Mouse (Mus musculus) heart, embryonic 11.5 days (tissue): ENCODE results near the gene Mettl21e. TPM values are rescaled to one million over a fixed set of nuclear protein-coding genes. Genes with fewer than 3 reads are reported as not detected.
"Not testable (repeated sequence)": the region's sequence is repeated elsewhere in the genome, so short reads cannot be mapped to it uniquely, and the experiment has no call there.

ENCODE experiments used
- ATAC-seq: fragments of 200-750 bp; cut with Nextera tagmentation; replicated peaks from 2 replicates; pipeline ENCODE4 v1.8.0; 2017; ENCODE audit warnings: moderate library complexity; ENCODE audit not compliant: insufficient number of reproducible peaks, low FRiP score, low TSS enrichment
- H3K27ac ChIP-seq: fragments of 300-500 bp; sonication (generic); 2 replicates; pipeline ENCODE4 v1.5.1; 2014; ENCODE audit warnings: mild to moderate bottlenecking, low read depth, low read length
- H3K27me3 ChIP-seq: fragments of 300-500 bp; sonication (generic); 2 replicates; pipeline ENCODE4 v1.6.1; 2014; ENCODE audit warnings: mild to moderate bottlenecking, low read length, mixed read lengths; ENCODE audit not compliant: control insufficient read depth, insufficient read depth
- H3K36me3 ChIP-seq: fragments of 300-500 bp; sonication (generic); 2 replicates; pipeline ENCODE4 v1.6.1; 2014; ENCODE audit warnings: mild to moderate bottlenecking, low read length, moderate library complexity, mixed read lengths; ENCODE audit not compliant: control insufficient read depth, insufficient read depth
- H3K4me1 ChIP-seq: fragments of 300-500 bp; sonication (generic); 2 replicates; pipeline ENCODE4 v1.6.1; 2014; ENCODE audit warnings: low read length; ENCODE audit not compliant: control insufficient read depth, insufficient read depth
- H3K4me2 ChIP-seq: fragments of 300-500 bp; sonication (generic); 2 replicates; pipeline ENCODE4 v1.6.1; 2014; ENCODE audit warnings: mild to moderate bottlenecking, moderate library complexity
- H3K4me3 ChIP-seq: fragments of 300-500 bp; sonication (generic); 2 replicates; pipeline ENCODE4 v1.5.1; 2014; ENCODE audit warnings: low read depth, low read length
- H3K9ac ChIP-seq: fragments of 300-500 bp; sonication (generic); 2 replicates; pipeline ENCODE4 v1.6.1; 2014; ENCODE audit warnings: mild to moderate bottlenecking, low read depth, low read length, moderate library complexity
- H3K9me3 ChIP-seq: fragments of 300-500 bp; sonication (generic); replicated peaks from 2 replicates; pipeline ENCODE4 v1.6.1; 2016; ENCODE audit warnings: low read length; ENCODE audit not compliant: control insufficient read depth
- WGBS: fragments of 180-500 bp; shearing (Covaris S2); extraction: QIAGEN DNeasy Blood & Tissue Kit; methylation state at CpG from one replicate; pipeline ENCODE4 v1.1.7; 2014; ENCODE audit not compliant: insufficient replicate concordance; 5-methylcytosine and 5-hydroxymethylcytosine counted together
- polyA plus RNA-seq: library from polyadenylated mRNA; unstranded; fragments of >200 nt; fragmentation: Nextera tagmentation; extraction: Ambion mirVana; gene quantifications from 2 replicates; pipeline ENCODE4 v1.2.1, GENCODE M21; 2014

The Mettl21e gene
- not detected in 2 replicates for polyA plus RNA-seq

DNA sequence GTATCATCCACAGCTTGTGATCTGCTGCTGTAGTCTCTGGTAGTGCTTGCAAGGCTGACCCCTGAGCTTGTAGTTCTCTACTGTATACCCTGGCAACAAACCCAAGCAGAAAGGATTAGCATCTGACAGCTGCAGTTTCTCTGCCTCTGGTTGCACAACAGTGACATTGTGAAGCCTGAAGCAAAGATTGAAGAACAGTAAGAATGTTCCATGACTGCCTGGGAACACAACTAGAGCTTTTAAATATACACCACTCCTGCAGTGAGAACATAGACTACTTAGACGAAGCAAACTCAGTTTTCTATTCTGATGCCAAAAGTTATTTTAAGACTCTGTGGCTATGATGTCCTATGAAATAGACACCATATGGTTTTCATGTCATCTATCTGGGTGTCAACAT lies at the start of gene Mettl21e:
Gene Mettl21e, minus strand, starts transcription at position 86 of the 400 bp plus-strand sequence.
- ATAC-seq = no peak
- Histone ChIP-seq H3K9me3 (no peaks in the 10 kb centered on the region), H3K27me3 (no peaks in the 10 kb centered on the region), H3K4me2 (no peak within 1 kb of the TSS), H3K4me1 (no peaks in the 10 kb centered on the region), H3K27ac (no peak within 1 kb of the TSS), H3K4me3 (no peak within 1 kb of the TSS), H3K9ac (no peak within 1 kb of the TSS), H3K36me3 (no peaks in the 10 kb centered on the region)
- 57% methylated on average over 1 of the region's 1 CpGs for WGBS

DNA sequence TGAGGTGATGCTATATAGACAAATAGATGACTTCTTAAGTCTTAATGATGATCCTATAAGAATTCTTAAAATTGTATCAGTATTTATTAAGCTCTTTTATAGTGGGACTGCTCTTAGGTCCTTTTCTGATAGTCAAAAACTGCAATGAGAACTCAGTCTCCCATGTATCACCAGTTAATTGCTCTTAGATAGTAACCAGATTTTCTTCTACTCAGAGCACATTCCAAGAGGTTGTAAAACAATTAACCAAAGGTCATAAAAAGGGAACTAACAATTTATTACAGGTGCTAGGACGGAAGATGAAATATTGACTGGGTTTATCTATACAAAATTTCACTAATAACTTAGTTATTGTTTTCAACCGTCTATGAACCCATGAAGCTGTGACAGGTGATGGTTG lies 21.7 kb upstream of the Mettl21e start:
- not testable (repeated sequence) for H3K36me3 ChIP-seq, H3K27me3 ChIP-seq, H3K9me3 ChIP-seq, ATAC-seq, H3K9ac ChIP-seq, H3K4me2 ChIP-seq, H3K4me1 ChIP-seq, H3K4me3 ChIP-seq, H3K27ac ChIP-seq
- whole genome bisulfite sequencing = 73% methylated on average over 2 of the region's 2 CpGs

DNA sequence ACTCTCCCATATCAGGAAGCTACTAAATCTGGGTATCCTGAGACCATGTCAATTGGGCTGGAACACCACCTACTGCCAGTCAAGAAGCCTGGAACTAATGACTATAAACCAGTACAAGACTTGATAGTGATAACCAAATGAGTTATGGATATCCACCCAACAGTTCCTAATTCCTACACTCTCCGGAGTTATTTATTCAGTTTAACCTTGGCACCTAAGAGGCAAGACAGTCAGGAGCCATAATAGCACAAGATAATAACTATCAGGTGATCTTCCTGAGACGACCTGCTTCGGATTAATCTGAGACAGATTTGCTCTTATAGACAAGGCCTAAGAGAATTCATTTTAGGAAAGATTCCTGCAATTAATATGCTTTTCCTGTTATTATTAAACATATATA lies 21.2 kb upstream of the Mettl21e start:
- Histone ChIP-seq H3K4me1 (no peaks in the 10 kb centered on the region), H3K36me3 (no peaks in the 10 kb centered on the region), H3K4me2 (no peak overlapping the region), H3K4me3 (no peak overlapping the region), H3K9ac (no peak overlapping the region), H3K27ac (no peak overlapping the region), H3K27me3 (no peaks in the 10 kb centered on the region), H3K9me3 (no peaks in the 10 kb centered on the region)
- no peak for ATAC-seq
- WGBS = 80% methylated on average over 3 of the region's 3 CpGs

DNA sequence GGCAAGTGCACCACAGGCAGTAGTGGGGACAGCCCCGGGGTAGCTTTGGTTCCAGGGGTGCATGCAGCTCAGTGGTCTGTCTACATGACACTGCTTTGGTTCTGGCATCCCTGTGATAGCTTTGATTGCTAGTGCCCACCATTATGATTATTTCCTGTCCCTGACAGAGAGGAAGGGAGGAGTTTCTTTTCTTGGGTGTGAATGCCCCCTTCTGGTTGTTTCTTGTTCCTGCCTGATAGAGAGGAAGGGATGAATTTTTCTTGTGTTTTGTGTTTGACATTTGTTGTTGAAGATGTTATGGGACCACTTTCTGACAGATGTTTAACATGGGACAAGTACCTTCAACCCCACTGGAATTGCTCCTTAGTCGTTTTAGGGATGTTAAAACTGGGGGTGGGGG lies 18.5 kb upstream of the Mettl21e start:
- no peak overlapping the region for H3K4me2 ChIP-seq
- H3K4me3 ChIP-seq = no peak overlapping the region
- no peaks in the 10 kb centered on the region for H3K9me3 ChIP-seq
- H3K9ac ChIP-seq = no peak overlapping the region
- ATAC-seq = no peak
- H3K27ac ChIP-seq = no peak overlapping the region
- no peaks in the 10 kb centered on the region for H3K27me3 ChIP-seq
- no peaks in the 10 kb centered on the region for H3K36me3 ChIP-seq
- no peaks in the 10 kb centered on the region for H3K4me1 ChIP-seq
- WGBS = 84% methylated on average over 2 of the region's 2 CpGs

DNA sequence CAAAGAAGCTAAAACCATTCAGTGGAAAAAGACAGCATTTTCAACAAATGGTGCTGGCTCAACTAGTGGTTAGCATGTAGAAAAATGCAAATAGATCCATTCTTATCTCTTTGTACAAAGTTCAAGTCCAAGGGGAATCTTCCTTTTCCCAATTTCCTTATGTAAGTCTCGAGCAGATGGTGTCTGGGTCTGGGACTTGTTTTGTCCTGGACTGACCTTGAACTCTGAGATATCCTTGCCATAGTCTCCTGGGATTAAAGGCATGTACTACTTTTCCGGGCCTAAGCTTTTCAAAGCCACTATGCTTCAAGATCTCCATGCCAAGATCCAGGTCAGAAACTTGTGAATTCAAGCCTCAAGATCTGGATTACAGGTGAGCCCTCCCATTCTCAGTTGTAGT lies 16.6 kb upstream of the Mettl21e start:
- no peaks in the 10 kb centered on the region for H3K27me3 ChIP-seq
- no peaks in the 10 kb centered on the region for H3K4me1 ChIP-seq
- WGBS = 70% methylated on average over 2 of the region's 2 CpGs
- H3K9ac ChIP-seq = no peak overlapping the region
- H3K27ac ChIP-seq = no peak overlapping the region
- ATAC-seq = no peak
- H3K4me2 ChIP-seq = no peak overlapping the region
- no peak overlapping the region for H3K4me3 ChIP-seq
- H3K36me3 ChIP-seq = no peaks in the 10 kb centered on the region
- H3K9me3 ChIP-seq = no peaks in the 10 kb centered on the region

DNA sequence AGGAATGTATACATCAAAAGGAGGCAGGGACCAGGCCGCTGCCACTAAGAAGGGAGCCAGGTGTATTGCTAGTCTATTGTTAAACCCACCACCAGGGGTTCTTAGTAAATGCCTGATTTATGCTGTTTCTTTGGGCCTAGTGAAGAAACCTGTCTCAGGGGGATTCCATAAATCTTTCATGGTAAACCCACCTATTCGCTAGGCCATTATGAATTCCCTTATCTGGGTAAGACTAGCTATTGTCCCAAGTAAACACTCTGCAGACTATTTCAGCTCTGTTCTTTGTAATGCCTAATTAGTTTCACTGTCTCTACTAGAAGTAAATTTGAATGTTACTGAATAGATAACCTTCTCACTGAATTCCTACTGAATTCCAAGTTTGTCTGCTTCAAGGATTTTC lies 15.8 kb upstream of the Mettl21e start:
- not testable (repeated sequence) for H3K27me3 ChIP-seq, ATAC-seq, H3K9ac ChIP-seq, H3K9me3 ChIP-seq, H3K27ac ChIP-seq, H3K4me2 ChIP-seq, H3K4me1 ChIP-seq, H3K4me3 ChIP-seq, H3K36me3 ChIP-seq
- WGBS = 82% methylated on average over 2 of the region's 2 CpGs

DNA sequence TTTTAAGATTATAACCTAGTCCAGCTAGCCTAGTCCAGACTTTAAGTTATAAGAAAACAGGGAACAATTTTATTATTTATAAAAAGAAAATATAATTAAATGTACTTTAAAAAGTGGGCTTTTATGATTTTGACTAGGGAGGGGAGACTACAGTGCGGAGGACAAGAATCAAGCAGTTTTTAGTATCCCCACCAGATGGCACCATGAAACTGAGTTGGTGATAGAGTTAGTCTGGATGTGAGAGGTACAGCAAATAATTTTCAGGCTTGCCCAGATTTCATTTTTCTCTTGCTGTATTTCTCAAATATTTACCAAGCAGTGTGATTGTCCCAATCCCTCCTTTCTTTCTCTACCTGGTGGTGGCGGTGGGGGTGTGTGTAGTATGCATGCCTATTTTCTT lies 10.3 kb upstream of the Mettl21e start:
- WGBS = 55% methylated on average over 2 of the region's 2 CpGs
- Histone ChIP-seq H3K9me3 (no peaks in the 10 kb centered on the region), H3K27ac (no peak overlapping the region), H3K4me1 (no peaks in the 10 kb centered on the region), H3K36me3 (no peaks in the 10 kb centered on the region), H3K27me3 (no peaks in the 10 kb centered on the region), H3K4me3 (no peak overlapping the region), H3K4me2 (no peak overlapping the region), H3K9ac (no peak overlapping the region)
- no peak for ATAC-seq

DNA sequence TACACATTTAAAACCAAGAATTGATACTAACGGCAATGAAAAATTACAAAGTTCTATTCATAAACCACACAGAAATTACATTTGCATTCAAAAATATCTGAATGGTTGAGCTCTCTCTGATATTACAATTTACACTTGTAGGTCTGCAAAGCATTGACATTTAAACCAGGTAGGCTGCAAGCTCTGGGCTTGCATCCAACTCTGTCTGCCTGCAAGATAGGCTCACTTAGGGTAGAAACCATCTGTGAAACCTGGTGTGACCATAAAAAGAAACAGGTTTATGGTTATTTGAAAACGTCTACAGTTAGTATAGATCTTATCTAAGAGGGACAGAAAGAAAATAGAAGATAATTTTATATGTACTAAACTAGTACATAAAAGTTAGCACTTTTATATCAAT lies 1.6 kb downstream of the Mettl21e start:
- no peak for ATAC-seq
- no peak overlapping the region for H3K9ac ChIP-seq
- no peaks in the 10 kb centered on the region for H3K36me3 ChIP-seq
- no peak overlapping the region for H3K4me3 ChIP-seq
- H3K4me2 ChIP-seq = no peak overlapping the region
- no peaks in the 10 kb centered on the region for H3K9me3 ChIP-seq
- no peaks in the 10 kb centered on the region for H3K4me1 ChIP-seq
- H3K27me3 ChIP-seq = no peaks in the 10 kb centered on the region
- WGBS = 65% methylated on average over 2 of the region's 2 CpGs
- H3K27ac ChIP-seq = no peak overlapping the region

DNA sequence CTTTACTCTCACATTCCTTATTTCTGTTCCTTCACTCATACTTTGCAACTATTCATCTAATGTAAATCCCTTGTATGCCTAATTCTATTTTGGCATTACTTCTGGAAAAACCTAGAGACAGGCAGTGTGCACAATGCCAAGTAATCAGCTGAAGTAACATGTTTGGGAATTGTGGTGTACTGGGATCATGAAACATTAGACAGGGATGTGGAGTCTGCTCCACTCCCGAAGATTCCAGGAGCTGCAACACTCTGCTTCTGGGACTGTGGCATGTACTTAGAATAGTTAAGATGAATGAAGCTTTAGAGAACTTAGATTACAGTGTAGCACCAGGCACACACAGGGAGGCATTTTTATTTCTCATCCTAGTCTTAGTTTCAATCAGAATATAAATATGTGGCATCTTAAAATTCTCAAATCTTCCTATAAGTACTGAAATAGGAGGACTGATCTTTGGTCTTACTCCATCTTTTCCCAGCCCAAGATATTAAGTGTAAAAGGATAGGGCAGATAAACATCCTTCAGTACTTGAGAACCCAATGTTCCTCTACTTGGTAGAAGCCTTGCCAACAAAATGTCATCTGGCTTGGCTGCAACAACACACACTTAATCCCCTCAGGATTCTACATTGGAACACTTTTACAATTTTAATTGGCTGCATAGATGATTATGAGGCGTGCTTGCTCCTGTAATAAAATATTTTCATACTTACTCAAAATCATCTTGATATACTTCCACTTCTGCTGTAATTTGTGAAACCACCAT lies 2.2 kb downstream of the Mettl21e start:
- no peak for ATAC-seq
- Histone ChIP-seq H3K27ac (no peak overlapping the region), H3K36me3 (no peaks in the 10 kb centered on the region), H3K4me3 (no peak overlapping the region), H3K4me1 (no peaks in the 10 kb centered on the region), H3K9ac (no peak overlapping the region), H3K9me3 (no peaks in the 10 kb centered on the region), H3K4me2 (no peak overlapping the region), H3K27me3 (no peaks in the 10 kb centered on the region)
- WGBS = 57% methylated on average over 2 of the region's 2 CpGs
